Mouse (Mus musculus) layer of hippocampus, adult 9-10 months (tissue): ENCODE measurements around the gene Col28a1.

Experiments
- DNase-seq: peaks from one replicate; pipeline ENCODE4 v3.0.0; 2022; ENCODE audit warnings: low spot score

Col28a1 gene

DNA sequence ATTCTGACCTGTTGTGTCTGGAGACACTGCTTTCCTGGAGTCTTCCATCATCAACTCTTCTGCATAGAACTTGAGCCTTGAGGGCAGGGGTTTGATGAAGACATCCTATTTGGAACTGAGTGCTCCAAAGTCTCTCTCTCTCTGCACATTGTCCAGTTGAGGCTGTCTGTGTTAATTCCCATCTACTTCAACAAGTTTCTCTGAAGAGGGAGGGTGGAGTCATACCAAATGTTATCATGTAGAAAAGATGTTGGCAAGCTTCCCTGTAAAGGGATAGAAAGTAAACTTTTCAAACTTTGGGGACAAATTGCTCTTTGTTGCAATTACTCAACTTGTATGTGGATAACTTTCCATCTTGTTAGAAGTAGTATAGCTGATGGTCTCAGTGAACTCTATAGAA, at the start of gene Col28a1:
Col28a1 (minus strand) TSS at position 101 of the 400 bp plus-strand sequence.
- no peak for DNase-seq

DNA sequence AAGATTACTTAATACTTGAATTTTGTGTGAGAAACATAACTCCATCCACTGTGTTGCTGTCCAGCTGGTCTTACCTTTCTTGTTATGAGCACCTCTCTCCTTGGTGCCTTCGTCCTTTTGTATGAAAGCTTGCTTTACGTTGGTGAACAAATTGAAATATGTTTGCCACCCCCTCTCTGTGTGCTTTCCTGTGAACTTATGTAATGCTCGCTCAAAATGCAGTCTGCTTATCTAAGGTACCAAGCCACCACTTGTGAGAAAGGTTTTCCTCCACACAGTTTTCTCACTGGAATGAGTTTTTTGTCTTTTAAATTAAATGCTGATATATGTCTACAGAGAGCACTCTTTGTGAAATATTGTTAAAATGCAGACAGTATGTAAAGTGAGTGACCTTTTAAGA, 36.2 kb upstream of the Col28a1 start:
- DNase-seq, result no peak

DNA sequence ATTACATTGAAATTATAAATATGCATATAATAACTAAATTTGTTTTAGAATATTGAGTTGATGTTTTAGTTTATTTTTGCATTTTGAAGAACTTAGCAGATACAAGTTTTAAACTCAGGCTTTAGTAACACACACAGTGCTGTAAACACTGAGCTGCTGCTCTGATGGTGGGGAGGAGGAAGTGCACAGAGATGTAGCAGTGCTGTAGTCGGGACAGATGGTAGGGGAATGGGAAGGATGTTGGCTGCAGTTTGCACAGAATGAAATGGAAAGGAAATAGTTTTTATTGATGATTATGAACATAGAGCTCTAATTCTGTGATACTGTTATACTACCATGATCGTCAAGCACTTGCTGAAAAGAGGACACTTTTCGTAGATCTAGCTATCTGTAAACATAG, 34.6 kb upstream of the Col28a1 start:
- peak; percentile 26 for DNase-seq

DNA sequence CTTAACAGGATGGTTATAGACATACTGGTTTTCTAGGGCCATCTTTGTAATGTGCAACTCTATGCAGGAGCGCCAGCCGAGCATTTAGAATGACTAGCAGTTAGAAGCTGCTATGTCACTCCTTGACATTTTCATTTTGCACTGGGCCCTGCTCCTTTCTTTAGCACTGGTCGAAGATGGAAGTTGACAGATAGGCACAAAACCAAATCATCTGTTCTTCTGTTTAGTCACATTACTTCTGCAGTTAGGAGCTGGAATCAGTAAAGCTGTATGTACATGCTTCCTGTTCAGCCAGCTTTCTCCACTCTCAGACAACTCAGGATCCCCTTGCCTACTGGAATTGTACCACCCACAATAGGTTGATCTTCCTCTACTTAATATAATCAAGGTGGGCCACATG, 18.2 kb upstream of the Col28a1 start:
- DNase-seq, result no peak

DNA sequence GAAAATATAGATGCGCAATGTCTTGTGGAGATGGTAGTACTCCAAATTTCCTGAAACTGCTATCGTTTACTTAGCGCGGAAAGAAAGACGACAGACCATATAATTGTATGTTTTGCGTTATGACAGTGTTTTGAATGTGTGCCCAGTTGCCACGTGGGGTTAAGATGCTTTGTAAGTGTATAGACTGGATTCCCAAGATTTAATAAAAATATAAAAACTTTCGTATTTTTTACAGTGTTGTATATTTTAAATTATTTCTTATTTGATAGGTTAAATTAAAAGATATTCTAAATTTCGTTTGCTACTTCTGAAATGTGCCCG, 17.4 kb upstream of the Col28a1 start:
- DNase-seq, result no peak

DNA sequence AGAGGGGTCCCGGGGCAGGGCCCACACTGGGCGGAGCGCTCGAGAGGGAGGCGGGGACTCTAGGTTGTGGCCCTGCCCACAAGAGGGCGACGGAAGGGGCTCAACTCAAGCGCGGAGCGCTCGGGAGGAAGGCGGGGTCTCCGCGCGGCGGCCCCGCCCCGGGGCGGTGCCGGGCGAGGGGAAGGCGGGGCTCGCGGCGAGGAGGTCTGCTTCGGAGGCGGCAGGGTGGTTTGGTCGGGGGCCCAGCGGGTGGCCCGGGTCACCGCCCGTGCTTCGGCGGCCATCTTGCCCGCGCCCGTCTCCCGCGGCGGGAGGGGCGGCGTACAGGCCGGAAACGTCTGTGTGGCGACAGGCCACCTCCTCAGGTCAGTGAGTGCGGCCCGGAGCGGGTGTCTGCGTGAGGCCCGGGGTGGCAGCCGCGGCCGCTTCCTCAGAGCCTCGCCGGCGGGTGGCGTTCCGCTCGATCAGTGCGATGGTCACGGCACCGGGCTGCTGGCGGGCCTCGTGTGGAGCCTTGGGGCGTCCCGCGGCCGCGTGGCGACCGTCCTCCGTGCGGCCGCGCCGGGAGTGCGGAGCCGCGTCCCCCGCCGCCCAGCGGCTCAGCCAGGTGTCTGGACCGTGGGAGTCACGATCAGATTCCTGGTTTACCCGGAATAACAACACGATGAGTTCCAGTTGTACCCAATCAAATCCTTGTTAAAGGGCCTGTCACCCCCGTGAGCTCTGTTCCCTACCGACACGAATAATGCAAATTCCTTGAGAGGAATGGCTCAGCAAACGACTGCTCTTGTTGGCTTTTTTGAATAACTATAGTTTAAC, 16.8 kb upstream of the Col28a1 start, which contains the start of gene Mios:
Mios (plus strand) TSS at position 176 of the 819 bp plus-strand sequence.
- peak; percentile 35 for DNase-seq

DNA sequence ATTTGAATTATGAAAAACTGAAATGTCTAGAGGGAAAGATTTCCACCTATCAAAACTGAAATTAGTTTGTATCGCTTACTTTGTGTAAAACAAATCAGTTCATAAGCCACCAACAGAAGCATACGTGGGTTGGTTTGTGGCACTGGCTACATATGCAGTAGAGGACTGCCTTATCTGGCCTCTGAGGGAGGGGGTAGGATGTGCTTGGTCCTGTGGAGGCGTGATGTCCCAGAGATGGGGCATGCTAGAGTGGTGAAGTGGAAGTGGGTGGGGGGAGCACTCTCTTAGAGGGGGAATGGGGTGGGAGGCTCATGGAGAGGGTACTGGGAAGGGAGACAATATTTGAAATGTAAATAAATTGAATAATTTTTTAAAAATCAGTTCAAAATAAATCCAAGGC, 2.5 kb downstream of the Col28a1 start:
- no peak for DNase-seq

DNA sequence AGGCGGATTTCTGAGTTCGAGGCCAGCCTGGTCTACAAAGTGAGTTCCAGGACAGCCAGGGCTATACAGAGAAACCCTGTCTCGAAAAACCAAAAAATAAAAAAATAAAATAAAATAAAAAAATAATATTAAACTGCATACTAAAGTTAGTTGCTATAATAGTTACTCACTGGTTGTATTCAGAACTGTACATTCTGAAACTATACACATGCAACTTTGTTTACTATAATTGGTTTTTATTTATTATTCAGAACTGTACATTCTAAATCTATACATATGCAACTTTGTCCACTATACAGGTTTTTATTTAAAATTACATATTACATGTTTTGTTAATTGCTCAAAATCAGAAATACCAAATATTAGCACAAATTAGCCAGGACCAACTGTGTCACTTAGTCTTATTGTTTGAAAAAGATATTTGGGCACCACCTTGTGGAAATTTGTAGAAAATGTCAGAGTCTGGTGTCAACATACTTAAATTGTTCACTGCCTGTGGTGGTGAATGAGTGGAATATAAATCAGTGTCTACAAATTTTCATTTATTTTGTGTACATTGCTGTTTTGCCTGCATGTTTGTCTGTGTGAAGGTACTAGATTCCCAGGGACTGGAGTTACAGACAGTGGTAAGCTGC, 3.7 kb downstream of the Col28a1 start:
- DNase-seq, result no peak

DNA sequence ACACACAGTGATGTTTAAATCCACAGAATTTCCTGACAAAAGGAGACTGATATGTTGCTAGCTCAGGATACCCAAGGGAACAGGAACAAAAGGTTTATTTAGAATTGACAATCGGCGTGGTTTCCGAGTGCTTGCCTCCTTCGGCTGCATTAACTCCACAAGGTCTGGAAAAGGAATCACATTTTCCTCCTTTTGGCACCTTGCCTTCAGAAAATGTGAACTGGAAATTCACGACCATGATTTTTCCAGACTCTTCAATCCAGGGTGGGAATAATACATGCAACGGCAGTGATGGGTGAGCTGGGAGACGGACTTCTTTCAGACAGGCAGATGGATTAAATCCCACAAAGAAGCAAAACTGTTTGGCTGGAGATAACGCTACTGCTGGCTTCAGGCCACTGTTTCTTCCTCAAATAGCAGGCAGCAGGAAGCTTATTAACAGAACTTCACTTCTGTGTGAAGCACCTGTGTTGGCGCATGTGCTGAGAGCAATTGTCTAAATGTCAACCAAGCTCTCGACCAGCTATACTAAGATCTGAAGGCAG, 13.9 kb downstream of the Col28a1 start:
- DNase-seq, result no peak

DNA sequence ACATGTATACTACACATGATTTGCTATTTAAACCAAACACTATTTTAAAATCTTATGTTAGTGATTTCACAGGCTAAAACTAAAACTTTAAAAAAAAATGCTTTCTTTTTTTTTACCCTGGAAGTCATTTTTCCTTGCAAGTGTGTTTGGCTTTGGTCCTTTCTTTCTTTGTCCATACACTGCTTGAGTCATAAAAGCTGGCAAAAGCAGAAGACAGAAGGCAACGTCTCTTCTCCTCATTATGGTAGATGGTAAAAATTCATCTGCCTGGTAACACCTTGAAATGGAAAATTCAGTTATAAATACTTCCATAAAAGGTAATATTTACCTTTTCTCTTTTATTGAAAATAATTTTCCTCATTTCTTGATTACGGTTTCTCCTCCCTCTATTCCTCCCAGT, 16.3 kb downstream of the Col28a1 start:
- DNase-seq, result no peak

DNA sequence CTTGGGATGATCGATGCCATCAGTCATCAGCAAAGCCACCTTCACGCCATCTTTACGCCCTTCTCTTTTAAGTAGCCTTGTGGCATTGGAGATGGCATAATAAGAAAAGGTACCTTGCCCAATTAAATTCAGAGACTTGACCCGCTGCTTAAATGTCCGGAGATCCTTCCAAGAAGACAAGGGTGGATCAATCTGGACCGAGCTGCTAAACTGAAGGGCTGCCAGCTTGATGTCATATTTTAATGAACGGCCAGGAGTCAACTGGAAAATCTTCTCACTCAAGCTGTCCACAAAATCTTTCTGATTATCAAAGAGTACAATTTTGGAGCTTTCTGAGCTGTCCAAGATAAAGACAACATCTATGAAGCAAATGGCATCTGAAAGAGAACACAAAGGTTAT, 17.1 kb downstream of the Col28a1 start:
- no peak for DNase-seq

DNA sequence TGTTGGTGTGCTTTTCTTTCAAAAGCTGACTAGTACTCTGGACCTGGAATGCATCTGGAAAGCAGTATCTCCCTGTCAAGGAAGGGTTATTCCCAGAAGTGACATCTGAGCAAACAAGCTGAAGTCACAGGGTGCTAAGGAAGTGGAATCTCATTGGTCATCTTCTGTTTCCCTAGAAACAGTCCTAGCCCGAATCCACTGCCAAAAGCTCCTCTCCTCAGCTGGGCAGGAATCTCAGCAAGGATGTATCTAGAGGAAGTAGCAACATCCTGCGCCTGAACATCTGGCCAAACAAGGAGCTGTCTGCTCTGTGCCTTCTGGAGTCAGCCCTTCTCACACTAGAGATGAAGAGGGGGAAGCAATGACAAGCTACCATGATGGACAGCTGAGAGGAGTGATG, 18.4 kb downstream of the Col28a1 start:
- no peak for DNase-seq

DNA sequence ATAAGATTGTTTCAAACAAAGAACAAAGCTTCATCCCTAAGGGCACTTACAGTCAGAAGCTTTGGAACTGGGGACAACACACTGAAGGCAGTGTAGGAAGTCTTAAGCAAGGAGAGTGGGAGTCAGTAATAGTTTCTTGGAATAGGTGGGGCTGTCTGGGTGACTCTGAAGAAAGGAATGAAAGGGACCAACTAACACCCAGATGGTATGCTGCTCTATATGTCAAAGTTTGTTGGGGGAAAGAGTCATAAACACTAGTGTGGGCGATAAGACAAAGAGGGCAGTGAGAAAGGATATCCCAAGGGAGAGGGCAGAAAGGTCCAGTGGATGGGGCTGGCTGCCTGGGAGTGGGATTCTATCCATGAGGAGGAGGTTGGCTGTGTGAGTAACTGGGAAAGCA, 20.3 kb downstream of the Col28a1 start:
- no peak for DNase-seq

DNA sequence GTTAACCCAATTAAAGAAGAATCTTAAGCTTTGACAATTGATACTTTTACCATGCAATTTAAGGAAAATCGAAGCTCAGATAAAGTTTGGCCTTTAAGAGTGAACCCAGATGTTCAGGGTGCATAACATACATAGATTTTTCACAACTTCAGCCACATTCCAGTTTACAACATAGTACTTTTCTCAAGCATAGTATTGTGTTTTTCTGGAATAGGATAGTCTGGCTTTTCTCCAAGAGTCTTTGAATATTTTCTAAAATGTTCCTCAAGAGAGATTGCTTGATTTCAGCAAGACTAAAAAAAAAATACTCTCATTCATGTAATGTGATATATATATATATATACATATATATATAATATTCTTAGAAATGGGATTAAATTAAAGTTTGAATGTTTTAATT, 27.7 kb downstream of the Col28a1 start:
- no peak for DNase-seq

DNA sequence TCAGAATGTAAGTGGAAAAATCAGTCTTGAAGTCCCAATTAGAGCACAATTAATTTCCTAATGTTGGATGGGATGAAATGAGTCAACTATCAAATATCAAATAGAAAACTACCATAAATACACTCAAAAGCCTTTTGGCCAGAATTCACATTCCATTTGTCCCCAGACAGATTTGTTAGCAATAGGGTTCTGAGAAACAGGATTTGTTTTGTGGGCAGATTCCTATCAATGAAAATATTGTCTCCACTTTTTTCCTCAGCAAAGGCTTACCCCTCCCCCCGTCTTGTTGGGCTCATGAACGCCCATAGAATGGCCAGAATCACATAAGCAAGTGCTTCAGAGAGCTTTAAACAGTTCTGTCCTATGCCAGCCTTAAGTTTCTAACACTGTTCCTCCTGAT, 32.4 kb downstream of the Col28a1 start:
- DNase-seq, result no peak

DNA sequence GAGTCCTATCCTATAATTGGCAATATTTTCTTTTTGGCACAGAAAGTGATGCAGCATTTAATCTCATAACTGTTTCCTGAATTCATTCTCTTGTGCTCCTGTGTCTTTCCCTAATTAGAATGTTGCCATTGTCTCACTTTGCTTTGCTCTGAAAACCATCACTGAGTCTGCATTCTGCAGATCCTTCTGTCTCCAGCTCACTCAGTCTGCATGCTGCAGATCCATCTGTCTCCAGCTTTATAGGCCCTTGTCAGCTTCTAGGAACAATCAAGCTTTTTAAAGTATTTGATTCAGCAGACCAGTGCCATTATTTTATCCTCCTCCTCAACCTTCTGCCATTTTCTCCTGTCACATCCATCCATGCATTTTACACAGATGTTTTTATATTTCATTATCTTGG, 35.3 kb downstream of the Col28a1 start:
- DNase-seq, result no peak

DNA sequence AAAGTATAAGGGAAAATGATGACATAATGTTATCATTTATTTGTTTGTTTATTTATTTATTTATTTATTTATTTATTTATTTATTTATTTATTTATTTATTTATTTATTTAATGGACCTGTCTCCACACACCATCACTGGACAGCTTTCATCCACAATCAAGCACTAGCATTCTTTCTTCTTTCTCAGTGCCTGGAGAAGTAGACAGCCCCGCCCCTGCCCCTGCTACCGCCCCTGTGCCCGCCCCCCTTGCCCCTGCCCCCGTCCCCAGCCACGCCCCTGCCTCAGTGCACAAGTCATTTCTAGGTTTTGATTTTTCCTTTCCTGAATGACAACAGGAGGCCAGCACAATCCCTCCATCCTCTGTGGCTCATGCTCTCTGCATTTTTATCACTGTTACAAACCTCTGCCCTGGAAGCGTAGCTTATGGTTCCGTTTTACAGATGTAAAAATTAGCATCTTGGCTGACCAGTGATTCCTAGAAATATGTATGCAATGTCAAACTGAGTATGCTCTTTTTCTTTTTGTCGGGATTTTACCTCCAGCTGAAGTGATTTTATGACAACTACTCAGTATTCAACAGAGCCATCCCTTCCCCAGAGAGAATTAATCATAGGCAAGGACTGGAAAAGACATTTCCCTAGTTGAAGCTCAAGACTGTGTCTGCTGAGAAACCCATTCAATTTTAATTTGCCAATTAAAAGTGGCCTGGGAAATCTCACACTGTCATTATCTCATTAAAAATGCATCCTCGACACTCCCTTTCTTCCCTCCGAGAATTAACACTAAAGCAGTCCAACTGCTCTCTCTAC, 39.7 kb downstream of the Col28a1 start:
- no peak for DNase-seq

DNA sequence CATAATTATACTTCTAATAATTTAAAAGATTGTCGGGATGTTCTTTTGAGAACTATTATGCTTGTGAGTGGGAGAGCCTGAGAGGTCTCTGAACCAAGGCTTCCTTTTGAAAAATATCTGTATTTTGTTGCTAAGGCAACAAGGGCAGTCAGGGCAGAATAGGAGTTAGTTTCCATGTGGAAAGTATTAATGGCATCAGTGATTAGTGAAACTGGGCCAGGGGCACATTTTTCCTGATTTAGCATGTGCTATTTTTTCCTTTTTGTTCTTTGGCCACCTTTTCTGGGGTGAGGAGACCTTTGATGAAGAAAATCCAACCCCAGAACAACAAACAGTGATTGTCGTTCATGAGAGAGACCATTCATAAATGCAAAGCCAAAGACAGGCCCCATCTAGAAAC, 43.5 kb downstream of the Col28a1 start:
- no peak for DNase-seq

DNA sequence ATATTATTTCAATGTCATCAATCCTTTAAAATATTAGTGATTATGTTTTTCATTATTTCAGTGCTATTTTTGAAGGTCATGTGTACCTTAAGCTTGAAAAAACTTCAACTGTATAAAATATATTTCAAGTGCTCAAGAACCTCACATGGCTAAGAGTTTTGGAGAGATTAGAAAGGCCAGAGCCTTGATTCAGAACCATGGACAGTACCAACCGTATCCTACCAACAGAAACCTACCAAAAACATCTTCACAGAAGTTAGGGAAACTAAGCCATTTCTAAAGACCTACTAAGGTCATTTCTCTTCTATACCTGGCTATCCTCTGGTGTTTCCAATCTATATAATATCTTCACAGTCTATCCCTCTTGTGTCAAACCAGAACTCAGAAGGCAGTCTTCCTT, 50.5 kb downstream of the Col28a1 start:
- no peak for DNase-seq

DNA sequence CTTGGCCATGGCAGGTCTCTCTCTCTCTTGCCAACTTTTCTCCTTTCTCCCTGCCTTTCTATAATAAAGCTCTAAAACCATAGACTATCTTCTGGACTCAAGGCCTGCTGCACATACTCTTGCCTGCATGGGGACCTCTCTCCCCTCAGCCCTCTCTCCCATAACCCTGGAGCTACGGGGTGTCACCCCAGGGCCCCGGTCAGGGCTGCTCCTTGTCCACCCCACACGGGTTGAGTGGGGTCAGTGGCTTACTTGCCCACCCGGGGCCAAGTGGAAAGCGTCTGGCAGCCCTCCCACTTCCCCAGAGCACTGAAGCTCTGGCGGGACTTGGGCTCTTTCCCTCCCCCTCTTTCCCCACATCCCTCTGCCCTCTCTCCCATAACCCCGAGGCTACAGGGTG, 62.3 kb downstream of the Col28a1 start:
- no peak for DNase-seq

DNA sequence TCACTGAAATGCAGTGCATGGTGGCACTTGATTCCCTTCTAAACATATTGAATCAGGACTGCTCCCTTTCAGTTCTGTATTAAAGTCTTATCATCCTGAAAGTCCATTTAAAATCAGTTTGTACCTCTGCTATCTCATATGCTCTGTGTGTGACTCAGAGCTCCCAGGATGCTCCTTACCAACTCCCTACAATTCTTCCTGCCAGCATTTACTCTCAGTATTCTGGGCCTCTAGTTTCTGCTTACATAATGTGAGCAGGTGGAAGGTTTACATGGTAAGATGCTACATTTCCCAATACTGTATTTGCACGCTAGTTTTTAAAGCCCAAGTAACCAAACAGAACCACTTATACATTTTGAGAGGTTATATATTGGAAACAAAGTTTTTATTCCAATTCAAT, 64.3 kb downstream of the Col28a1 start:
- DNase-seq, result no peak

DNA sequence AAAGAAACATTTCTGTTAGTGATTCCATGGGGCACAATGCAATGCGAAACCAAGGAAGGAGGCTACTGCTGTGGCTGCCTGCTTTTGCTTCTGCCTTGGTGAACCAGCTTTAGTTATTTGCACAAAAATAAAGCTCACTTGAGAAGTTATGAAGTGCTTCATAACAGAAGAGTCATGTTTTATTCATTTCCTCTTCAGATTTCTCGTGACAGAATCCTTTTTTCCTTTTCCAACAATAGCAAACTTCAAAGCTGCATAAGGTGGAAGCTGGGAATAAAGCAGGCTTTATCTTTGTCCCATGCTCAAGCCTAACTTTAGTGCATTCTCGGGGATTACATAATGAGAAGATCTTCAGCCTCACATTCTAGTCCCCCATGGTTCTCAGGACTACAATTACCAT, 65.9 kb downstream of the Col28a1 start:
- DNase-seq, result no peak

DNA sequence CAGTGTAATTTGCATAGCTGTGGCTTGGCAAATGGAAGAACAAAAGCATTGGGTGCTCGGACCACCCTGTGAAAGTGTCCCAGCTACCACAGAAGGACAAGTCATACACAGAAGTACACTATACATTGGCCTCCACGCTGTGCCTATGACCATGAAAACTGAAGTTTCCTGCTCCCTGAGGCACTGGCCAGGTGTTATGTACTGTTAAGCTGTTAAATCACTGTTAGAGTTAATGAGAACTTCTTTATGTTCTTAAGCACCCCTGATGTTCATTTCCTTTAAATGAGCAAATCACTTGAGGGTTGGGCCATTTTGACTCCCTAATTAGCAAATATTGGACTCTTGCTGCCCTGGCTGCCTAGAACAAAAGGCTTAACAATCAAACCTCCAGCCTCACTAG, 73.3 kb downstream of the Col28a1 start:
- DNase-seq, result no peak
